In genomic region chr7:4124856-4125255, GRCm38 (mm10) we compare ENCODE assay signal across 9 mouse cellular contexts. TPM values are rescaled to one million over a fixed set of nuclear protein-coding genes. Genes with fewer than 3 reads are reported as not detected.
DNase-seq lines count a peak whose midpoint lies in the region; ATAC-seq and TF ChIP-seq lines count a peak whose summit lies in the region.
"Had no signal": no experiment of that assay in that cellular context is flagged by ENCODE, and none has a peak within 500 bp of the region (broad histone marks: within the 10 kb centered on the region; RNA-seq: fewer than 3 reads in every experiment).

No protein-coding gene starts in this region.

- H3K27ac ChIP-seq in hindbrain, embryonic 10.5 days: peak overlapping the region; percentile 89
- H3K27ac ChIP-seq in midbrain, embryonic 12.5 days (replicated peaks): peak overlapping the region; percentile 96
- no peak overlapping the region for H3K27ac ChIP-seq in kidney, adult 2 months (ENCODE audit: insufficient read depth, low read depth, low read length)

- peak; percentile 41 for DNase-seq in heart, adult 11 months
- no peak for DNase-seq in heart, adult 9 months (ENCODE audit: low spot score in 2 of 2)
- DNase-seq in ZHBTc4 (ENCODE audit: low read depth, low spot score): peak; percentile 85
- no peak for DNase-seq in hindbrain, embryonic 10.5 days (ENCODE audit: low spot score)
- DNase-seq in adrenal gland, adult 2 months: no peak
- no peak for DNase-seq in kidney, adult 2 months

- TF ChIP-seq CTCF in kidney, adult 2 months (conservative IDR thresholded peaks at IDR 0.05; ENCODE audit: insufficient read depth, insufficient read length, low read depth, low read length): no peak

- peak overlapping the region; percentile 68 for H3K4me3 ChIP-seq in hindbrain, embryonic 10.5 days
- H3K4me3 ChIP-seq in midbrain, embryonic 12.5 days: peak overlapping the region; percentile 28
- H3K4me3 ChIP-seq in kidney, adult 2 months (ENCODE audit: insufficient read depth, low read depth, low read length): no peak overlapping the region

- peak overlapping the region; percentile 70 for H3K4me2 ChIP-seq in midbrain, embryonic 12.5 days (replicated peaks)

- ATAC-seq in midbrain, embryonic 12.5 days (ENCODE audit: low FRiP score, low read depth): peak; percentile 1
- no peak for ATAC-seq in granulocyte monocyte progenitor cell, adult 5-6 weeks (replicated peaks; ENCODE audit: poor library complexity, severe bottlenecking)

- TF ChIP-seq POLR2A in kidney, adult 2 months (IDR thresholded peaks at IDR 0.05; ENCODE audit: low read depth, low read length): no peak

- 12% methylated on average over 5 of the region's 5 CpGs for WGBS in hindbrain, embryonic 10.5 days
- WGBS in midbrain, embryonic 12.5 days: 9% methylated on average over 5 of the region's 5 CpGs
- WGBS in kidney, adult 2 months: 38% methylated on average over 5 of the region's 5 CpGs

- peaks cover 46% of the 10 kb centered on the region for H3K36me3 ChIP-seq in hindbrain, embryonic 10.5 days
- peaks cover 28% of the 10 kb centered on the region for H3K36me3 ChIP-seq in midbrain, embryonic 12.5 days
- no peaks in the 10 kb centered on the region for H3K36me3 ChIP-seq in kidney, adult 2 months (ENCODE audit: control insufficient read depth, insufficient read depth, low read length)

- H3K4me1 ChIP-seq in hindbrain, embryonic 10.5 days (replicated peaks): peaks cover 60% of the 10 kb centered on the region
- peaks cover 60% of the 10 kb centered on the region for H3K4me1 ChIP-seq in midbrain, embryonic 12.5 days
- H3K4me1 ChIP-seq in kidney, adult 2 months (ENCODE audit: control insufficient read depth, insufficient read depth, low read length): no peaks in the 10 kb centered on the region

- H3K9ac ChIP-seq in midbrain, embryonic 12.5 days (replicated peaks): peak overlapping the region; percentile 39

- H3K9me3 ChIP-seq in hindbrain, embryonic 10.5 days: 0 out of 2 replicates have a peak, but pooled peaks cover 3% of the 10 kb centered on the region
- no peaks in the 10 kb centered on the region for H3K9me3 ChIP-seq in midbrain, embryonic 12.5 days

- peaks cover 11% of the 10 kb centered on the region; the same call in 1 of the 2 replicates for H3K27me3 ChIP-seq in hindbrain, embryonic 10.5 days (ENCODE audit: insufficient read depth, poor library complexity, severe bottlenecking)
- H3K27me3 ChIP-seq in midbrain, embryonic 12.5 days: no peaks in the 10 kb centered on the region
- no peaks in the 10 kb centered on the region for H3K27me3 ChIP-seq in kidney, adult 2 months (replicated peaks; ENCODE audit: control insufficient read depth, insufficient read depth, low read length)

RNA-seq across cellular contexts. Expression of gene Ttyh1, which starts 5.6 kb away (rescaled TPM):
- polyA plus RNA-seq in hindbrain, embryonic 10.5 days (2016; fragmentation: Nextera tagmentation; extraction: Ambion mirVana): 31.2 and 67.4 TPM in 2 replicates
- polyA plus RNA-seq in midbrain, embryonic 12.5 days (2016; fragmentation: Nextera tagmentation; extraction: Ambion mirVana): 79.8 and 87.2 TPM in 2 replicates
- 1 to 10 TPM; 1.5 to 3.4 TPM for total RNA-seq in adrenal gland, adult 2 months (2021)
- polyA plus RNA-seq in adrenal gland, adult 2 months (2012; rRNA removed): 13.3 and 24.3 TPM in 2 replicates
- not detected in 2 replicates for total RNA-seq in granulocyte monocyte progenitor cell, adult 5-6 weeks (2014; fragmentation: Nextera tagmentation)
- 0.09 and 0.52 TPM in 2 replicates for total RNA-seq in granulocyte monocyte progenitor cell, adult 5-6 weeks (2017)
- 2.8 and 7.4 TPM in 2 replicates for polyA plus RNA-seq in kidney, adult 2 months (2012; rRNA removed)
- total RNA-seq: common myeloid progenitor, adult 5-6 weeks had no signal

RNA-seq across cellular contexts. Expression of gene Leng8, which starts 12.0 kb away (rescaled TPM):
- 68.7 and 91.4 TPM in 2 replicates for polyA plus RNA-seq in hindbrain, embryonic 10.5 days (2016; fragmentation: Nextera tagmentation; extraction: Ambion mirVana)
- polyA plus RNA-seq in midbrain, embryonic 12.5 days (2016; fragmentation: Nextera tagmentation; extraction: Ambion mirVana): 121 and 130 TPM in 2 replicates
- 100 to 1,000 TPM in 1 of 2 experiments, 10 to 100 TPM in 1; 80.7 to 112 TPM for total RNA-seq in adrenal gland, adult 2 months (2021)
- polyA plus RNA-seq in adrenal gland, adult 2 months (2012; rRNA removed): 446 and 516 TPM in 2 replicates
- total RNA-seq in granulocyte monocyte progenitor cell, adult 5-6 weeks (2014; fragmentation: Nextera tagmentation): 69.9 and 91.7 TPM in 2 replicates
- 18.0 and 26.4 TPM in 2 replicates for total RNA-seq in granulocyte monocyte progenitor cell, adult 5-6 weeks (2017)
- 225 and 407 TPM in 2 replicates for polyA plus RNA-seq in kidney, adult 2 months (2012; rRNA removed)

RNA-seq across cellular contexts. Expression of gene Leng9, which starts 25.3 kb away (rescaled TPM):
- polyA plus RNA-seq in hindbrain, embryonic 10.5 days (2016; fragmentation: Nextera tagmentation; extraction: Ambion mirVana): 1.6 and 2.5 TPM in 2 replicates
- 2.5 and 2.7 TPM in 2 replicates for polyA plus RNA-seq in midbrain, embryonic 12.5 days (2016; fragmentation: Nextera tagmentation; extraction: Ambion mirVana)
- 1 to 10 TPM; 8.7 to 9.6 TPM for total RNA-seq in adrenal gland, adult 2 months (2021)
- polyA plus RNA-seq in adrenal gland, adult 2 months (2012; rRNA removed): 13.4 and 14.8 TPM in 2 replicates
- 0.32 TPM in 1 of 2 replicates, not detected in the other for total RNA-seq in granulocyte monocyte progenitor cell, adult 5-6 weeks (2014; fragmentation: Nextera tagmentation)
- total RNA-seq in granulocyte monocyte progenitor cell, adult 5-6 weeks (2017): 1.4 and 2.0 TPM in 2 replicates
- polyA plus RNA-seq in kidney, adult 2 months (2012; rRNA removed): 5.3 and 6.2 TPM in 2 replicates

RNA-seq across cellular contexts. Expression of gene Cdc42ep5, which starts 39.8 kb away (rescaled TPM):
- polyA plus RNA-seq in hindbrain, embryonic 10.5 days (2016; fragmentation: Nextera tagmentation; extraction: Ambion mirVana): 16.9 and 23.5 TPM in 2 replicates
- polyA plus RNA-seq in midbrain, embryonic 12.5 days (2016; fragmentation: Nextera tagmentation; extraction: Ambion mirVana): 13.2 and 17.7 TPM in 2 replicates
- total RNA-seq in adrenal gland, adult 2 months (2021): 10 to 100 TPM; 26.1 to 36.9 TPM
- 108 and 143 TPM in 2 replicates for polyA plus RNA-seq in adrenal gland, adult 2 months (2012; rRNA removed)
- not detected in 2 replicates for total RNA-seq in granulocyte monocyte progenitor cell, adult 5-6 weeks (2014; fragmentation: Nextera tagmentation)
- total RNA-seq in granulocyte monocyte progenitor cell, adult 5-6 weeks (2017): 0.21 TPM in 1 of 2 replicates, not detected in the other
- polyA plus RNA-seq in kidney, adult 2 months (2012; rRNA removed): 23.5 and 32.1 TPM in 2 replicates

Comparison
In these comparisons a context has a peak if more than half of its experiments do, and no peak if none do; other contexts are left out.
1. DNase-seq: peak in heart, adult 11 months (single experiment) and ZHBTc4 (single experiment); none in heart, adult 9 months (0 of 2), hindbrain, embryonic 10.5 days (single experiment), adrenal gland, adult 2 months (single experiment) and kidney, adult 2 months (single experiment).